Mouse (Mus musculus) lung, embryonic 14.5 days (tissue): ENCODE results near the gene Vwce. TPM values are rescaled to one million over a fixed set of nuclear protein-coding genes. Genes with fewer than 3 reads are reported as not detected.

Experiments
- ATAC-seq: fragments of 200-750 bp; cut with Nextera tagmentation; 2 replicates; pipeline ENCODE4 v1.8.0; 2017; ENCODE audit warnings: mild to moderate bottlenecking, moderate TSS enrichment, moderate library complexity; ENCODE audit not compliant: insufficient read depth
- DNase-seq: peaks from one replicate; pipeline ENCODE4 v3.0.0-alpha.2; 2015
- H3K27ac ChIP-seq: fragments of 300-500 bp; sonication (generic); 2 replicates; pipeline ENCODE4 v1.5.1; 2014; ENCODE audit warnings: low read depth, mild to moderate bottlenecking, moderate library complexity
- H3K27me3 ChIP-seq: fragments of 300-500 bp; sonication (generic); 2 replicates; pipeline ENCODE4 v1.6.1; 2014; ENCODE audit warnings: low read length, control low read depth; ENCODE audit not compliant: insufficient read depth
- H3K36me3 ChIP-seq: fragments of 300-500 bp; sonication (generic); 2 replicates; pipeline ENCODE4 v1.6.1; 2014; ENCODE audit warnings: control low read depth; ENCODE audit not compliant: insufficient read depth
- H3K4me1 ChIP-seq: fragments of 300-500 bp; sonication (generic); 2 replicates; pipeline ENCODE4 v1.6.1; 2014; ENCODE audit warnings: antibody characterized with exemption, control low read depth; ENCODE audit not compliant: insufficient read depth
- H3K4me2 ChIP-seq: fragments of 300-500 bp; sonication (generic); 2 replicates; pipeline ENCODE4 v1.6.1; 2014; ENCODE audit warnings: mild to moderate bottlenecking
- H3K4me3 ChIP-seq: fragments of 300-500 bp; sonication (generic); 2 replicates; pipeline ENCODE4 v1.5.1; 2014; ENCODE audit warnings: low read depth, low read length
- H3K9ac ChIP-seq: fragments of 300-500 bp; sonication (generic); 2 replicates; pipeline ENCODE4 v1.6.1; 2014
- H3K9me3 ChIP-seq: fragments of 300-500 bp; sonication (generic); 2 replicates; pipeline ENCODE4 v1.6.1; 2016; ENCODE audit warnings: low read depth, low read length, control low read depth
- CTCF ChIP-seq: IDR thresholded peaks from 2 replicates; pipeline ENCODE4 v1.5.1; 2016; ENCODE audit warnings: antibody characterized with exemption, low read depth
- WGBS: fragments of 180-500 bp; shearing (Covaris S2); extraction: QIAGEN DNeasy Blood & Tissue Kit; methylation state at CpG from one replicate; pipeline ENCODE4 v1.1.7; 2014; 5-methylcytosine and 5-hydroxymethylcytosine counted together
- polyA plus RNA-seq: library from polyadenylated mRNA; unstranded; fragments of >200 nt; fragmentation: Nextera tagmentation; extraction: Ambion mirVana; gene quantifications from 2 replicates; pipeline ENCODE4 v1.2.1, GENCODE M21; 2014

Gene Vwce
- polyA plus RNA-seq, 1 experiment from 2014 or later, result 1.3 TPM

DNA sequence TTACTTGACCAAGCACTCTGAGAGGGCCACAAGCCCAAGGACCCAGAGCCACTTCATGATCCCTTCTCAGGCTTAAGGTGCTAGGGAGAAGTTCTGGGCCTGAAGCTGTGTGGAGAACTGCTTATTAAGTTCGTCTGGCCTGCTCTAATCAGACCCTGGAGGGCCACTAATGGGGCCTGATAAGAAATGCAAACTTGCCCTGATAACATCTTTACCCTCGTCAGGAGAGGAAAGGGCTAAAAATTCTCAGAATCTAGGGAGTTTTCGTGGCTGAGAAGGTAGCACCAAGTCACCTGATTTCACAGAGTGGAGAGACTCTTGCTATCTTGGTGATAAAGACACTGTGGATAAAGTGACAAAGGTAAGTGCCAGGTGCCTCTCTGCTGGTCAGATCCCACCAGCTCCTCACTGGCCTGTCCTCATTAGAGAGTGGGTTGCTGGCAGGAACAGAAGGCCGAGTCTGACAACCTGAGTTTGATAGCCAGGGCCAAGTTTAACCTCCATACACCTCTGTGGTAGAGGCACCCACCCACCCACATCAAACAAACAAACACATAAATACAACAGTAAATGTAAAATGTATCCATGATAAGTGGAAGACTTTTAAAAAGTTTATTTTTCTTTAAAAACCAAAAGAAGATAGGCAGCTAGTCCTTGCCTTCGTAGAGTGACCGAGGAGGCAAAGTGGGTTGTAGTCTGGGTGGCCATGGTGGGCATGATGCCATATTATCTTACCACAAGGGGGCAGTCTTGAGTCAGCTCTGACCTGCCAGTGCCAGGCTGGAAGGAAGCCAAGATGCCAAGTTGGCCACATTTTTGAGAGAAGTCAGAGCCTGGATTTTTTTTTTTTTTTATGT, 44.1 kb downstream of the Vwce start, which contains the start of gene Pga5:
Pga5 (minus strand) TSS at position 157 of the 857 bp plus-strand sequence.
- Histone ChIP-seq H3K4me1 (no peaks in the 10 kb centered on the region), H3K9me3 (no peaks in the 10 kb centered on the region), H3K9ac (no peak within 1 kb of the TSS), H3K27ac (no peak within 1 kb of the TSS), H3K27me3 (no peaks in the 10 kb centered on the region), H3K4me2 (no peak within 1 kb of the TSS), H3K4me3 (no peak within 1 kb of the TSS), H3K36me3 (no peaks in the 10 kb centered on the region)
- WGBS, result 22% methylated on average over 6 of the region's 6 CpGs
- TF ChIP-seq CTCF, result peak; percentile 93
- ATAC-seq (no peak), DNase-seq (peak; percentile 90)

DNA sequence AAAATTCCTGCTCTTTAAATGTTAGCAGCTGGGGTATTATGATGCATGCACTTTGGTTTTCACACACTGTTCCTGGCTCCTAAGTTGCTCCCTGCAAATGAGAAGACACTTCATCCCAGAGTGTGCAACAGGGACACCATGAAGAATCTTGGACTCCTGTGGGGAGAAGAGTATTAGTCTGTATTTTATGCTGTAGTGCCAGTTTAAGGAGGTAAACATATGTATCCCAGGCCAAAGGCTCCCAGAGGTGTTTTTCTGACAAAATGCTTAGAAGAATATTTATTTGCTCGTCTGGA, 44.7 kb downstream of the Vwce start:
- ATAC-seq, result no peak
- H3K36me3 ChIP-seq, result no peaks in the 10 kb centered on the region
- no peaks in the 10 kb centered on the region for H3K9me3 ChIP-seq
- H3K4me3 ChIP-seq, result no peak overlapping the region
- H3K27me3 ChIP-seq, result no peaks in the 10 kb centered on the region
- H3K27ac ChIP-seq, result no peak overlapping the region
- no peaks in the 10 kb centered on the region for H3K4me1 ChIP-seq
- H3K9ac ChIP-seq, result no peak overlapping the region
- no peak overlapping the region for H3K4me2 ChIP-seq
- WGBS, result 60% methylated on average over 1 of the region's 1 CpGs
- DNase-seq, result no peak
- TF ChIP-seq CTCF, result no peak

DNA sequence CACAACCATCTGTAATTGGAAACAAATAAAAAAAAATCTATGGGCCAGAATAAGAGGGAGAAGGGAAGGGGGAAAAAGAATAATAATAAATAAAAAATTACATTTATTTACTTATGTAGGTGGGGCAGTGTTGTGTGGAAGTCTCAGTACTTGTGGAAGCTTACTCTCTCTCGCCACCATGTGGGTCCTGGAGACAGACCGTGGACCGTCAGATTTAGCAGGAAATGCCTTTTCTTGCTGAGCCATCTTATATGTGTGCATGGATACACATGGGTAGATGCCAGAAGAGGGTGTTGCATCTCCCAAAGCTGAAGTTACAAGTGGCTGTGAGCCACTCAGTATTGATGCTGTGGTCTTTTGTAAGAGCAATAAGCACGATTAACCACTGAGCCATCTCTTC, 47.6 kb downstream of the Vwce start:
- H3K4me3 ChIP-seq, result no peak overlapping the region
- H3K4me1 ChIP-seq, result no peaks in the 10 kb centered on the region
- 50% methylated on average over 4 of the region's 4 CpGs for WGBS

DNA sequence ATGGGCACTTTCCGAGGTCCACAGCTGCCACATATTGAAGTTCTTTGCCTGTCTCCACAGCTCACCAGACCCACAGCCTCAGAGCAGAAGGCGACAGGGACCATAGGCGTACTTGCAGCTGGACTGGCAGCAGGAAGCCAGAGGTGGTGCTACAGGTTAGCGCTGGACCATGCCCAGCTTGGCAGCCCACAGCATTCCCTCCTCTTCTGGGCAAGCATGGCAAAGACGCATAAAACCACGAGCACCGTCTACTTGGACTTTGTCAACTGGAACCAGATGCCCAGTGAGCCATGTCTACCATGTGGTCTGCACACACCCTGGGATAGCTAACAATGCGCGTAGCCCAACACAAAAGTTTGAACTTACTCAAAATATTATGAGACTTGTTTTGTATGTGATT, 51.1 kb downstream of the Vwce start:
- peaks cover 7% of the 10 kb centered on the region for H3K4me1 ChIP-seq

More for the DNA sequence above, 47.6 kb downstream of the Vwce start:
- no peaks in the 10 kb centered on the region for H3K27me3 ChIP-seq
- DNase-seq, result no peak
- H3K9ac ChIP-seq, result no peak overlapping the region
- TF ChIP-seq CTCF, result peak; percentile 12; the same call in 1 of the 2 replicates
- no peaks in the 10 kb centered on the region for H3K9me3 ChIP-seq
- no peak overlapping the region for H3K4me2 ChIP-seq
- no peak for ATAC-seq
- no peaks in the 10 kb centered on the region for H3K36me3 ChIP-seq
- H3K27ac ChIP-seq, result no peak overlapping the region

DNA sequence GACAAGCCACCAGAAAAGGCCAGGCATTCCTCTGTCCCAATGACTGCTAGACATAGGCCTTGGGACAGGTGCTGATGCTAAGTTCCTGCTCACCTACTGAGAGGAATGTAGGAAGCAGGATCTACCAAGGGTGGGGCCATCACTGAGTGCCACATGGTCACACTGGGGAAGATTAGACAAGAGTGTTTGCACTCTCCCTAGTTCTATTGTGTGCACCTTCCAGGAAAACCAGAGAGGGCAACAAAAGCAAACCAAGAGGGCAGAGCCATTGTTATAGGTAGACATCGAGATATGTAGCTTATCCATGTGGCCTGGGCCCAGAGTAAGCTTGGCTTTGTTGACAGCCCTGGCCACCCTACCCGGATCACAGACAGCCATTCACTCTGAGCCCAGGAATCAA, 51.7 kb downstream of the Vwce start:
- Histone ChIP-seq H3K27me3 (no peaks in the 10 kb centered on the region), H3K9me3 (no peaks in the 10 kb centered on the region), H3K4me3 (no peak overlapping the region), H3K27ac (no peak overlapping the region), H3K4me2 (no peak overlapping the region), H3K9ac (no peak overlapping the region), H3K4me1 (peaks cover 14% of the 10 kb centered on the region), H3K36me3 (no peaks in the 10 kb centered on the region)
- TF ChIP-seq CTCF, result no peak
- ATAC-seq (no peak), DNase-seq (no peak)
- WGBS, result 61% methylated on average over 2 of the region's 2 CpGs

More for the DNA sequence above, 51.1 kb downstream of the Vwce start:
- DNase-seq (no peak), ATAC-seq (no peak)
- no peak overlapping the region for H3K9ac ChIP-seq
- H3K4me2 ChIP-seq, result no peak overlapping the region
- no peaks in the 10 kb centered on the region for H3K9me3 ChIP-seq
- no peak overlapping the region for H3K4me3 ChIP-seq
- H3K27ac ChIP-seq, result no peak overlapping the region
- 88% methylated on average over 9 of the region's 9 CpGs for WGBS
- H3K27me3 ChIP-seq, result no peaks in the 10 kb centered on the region
- TF ChIP-seq CTCF, result no peak
- no peaks in the 10 kb centered on the region for H3K36me3 ChIP-seq

DNA sequence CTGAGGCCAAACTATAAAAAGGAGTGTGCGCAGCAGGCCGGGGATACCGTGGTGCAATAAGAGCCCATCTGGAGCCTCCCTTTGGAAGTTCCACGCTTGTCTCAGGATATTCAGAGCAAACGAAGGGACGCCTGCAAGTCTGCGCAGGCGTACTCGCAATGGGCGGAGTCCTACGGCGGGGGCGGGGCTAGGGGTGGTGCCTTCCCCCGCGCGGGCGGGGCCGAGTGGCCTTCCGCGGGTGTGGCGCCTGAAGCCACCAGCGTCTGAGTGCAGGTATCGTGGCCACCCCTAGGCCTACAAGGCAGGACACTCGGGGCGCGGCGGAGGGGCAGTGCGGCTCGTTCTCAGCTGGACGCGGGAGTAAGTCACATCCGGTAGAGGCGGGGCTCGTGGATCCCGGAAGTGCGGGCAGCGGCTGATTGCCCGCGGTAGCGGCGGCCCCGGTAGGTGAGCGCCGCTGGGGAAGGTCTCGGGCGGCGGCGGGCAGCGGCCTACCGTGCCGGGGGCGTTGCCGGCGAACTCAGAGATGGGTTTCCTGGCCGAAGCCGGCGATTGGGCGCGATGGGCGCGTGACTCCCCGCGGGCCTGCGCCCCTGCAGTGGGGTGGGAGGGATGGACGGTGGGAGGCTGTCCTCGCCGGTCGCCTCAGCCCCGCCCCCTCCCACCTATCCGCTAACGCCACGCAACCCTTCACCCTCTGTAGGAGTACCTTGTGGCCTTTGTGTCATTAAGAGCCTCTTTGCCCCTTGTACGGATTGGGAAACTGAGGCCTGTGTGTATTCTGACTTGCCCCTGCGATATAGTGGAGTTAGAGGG, 54.7 kb downstream of the Vwce start, which contains the start of gene Vps37c:
Vps37c (plus strand) TSS at position 199 of the 816 bp plus-strand sequence.
- Histone ChIP-seq H3K27me3 (no peaks in the 10 kb centered on the region), H3K4me3 (peak within 1 kb of the TSS; percentile 84), H3K36me3 (no peaks in the 10 kb centered on the region; the same call in 1 of the 2 replicates), H3K27ac (peak within 1 kb of the TSS; percentile 96), H3K4me1 (peaks cover 16% of the 10 kb centered on the region), H3K4me2 (peak within 1 kb of the TSS; percentile 78), H3K9ac (peak within 1 kb of the TSS; percentile 85), H3K9me3 (no peaks in the 10 kb centered on the region)
- peak; percentile 91 for ATAC-seq
- 0 out of 2 replicates have a peak, but pooled peaks have one; percentile 10 for TF ChIP-seq CTCF
- WGBS, result under 1% methylated on average over 74 of the region's 74 CpGs
- peak; percentile 90 for DNase-seq
